Mouse (Mus musculus) erythroblast, embryonic 14.5 days (primary cell): ENCODE data around the gene Phactr2.

Experiments
- GATA1 ChIP-seq: IDR thresholded peaks from 2 replicates; pipeline ENCODE4 v1.6.1; 2012; ENCODE audit warnings: low read length, inconsistent platforms, mixed read lengths
- TAL1 ChIP-seq: IDR thresholded peaks from 3 replicates; pipeline ENCODE4 v1.6.1; 2012; ENCODE audit warnings: low read length, inconsistent platforms, mixed read lengths

DNA sequence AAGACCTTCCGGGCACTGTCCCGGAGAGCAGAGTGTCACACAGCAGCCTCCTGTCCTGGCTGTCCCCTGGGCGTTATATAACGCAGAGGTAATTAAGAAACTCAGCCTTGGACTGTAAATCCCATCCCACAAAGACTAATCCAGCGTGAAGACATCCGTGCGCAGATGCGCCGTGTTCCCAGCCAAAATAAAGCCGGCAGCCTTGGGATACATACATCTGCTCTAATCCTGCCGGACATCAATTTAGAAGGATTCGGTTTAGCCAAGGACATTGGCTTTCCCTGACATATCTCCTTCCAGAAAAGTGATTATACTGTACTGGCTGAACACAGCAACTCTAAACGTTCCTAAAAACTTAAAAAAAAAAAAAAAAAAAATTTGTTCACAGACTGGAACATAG is 45.0 kb downstream of the Phactr2 start:
- TF ChIP-seq GATA1 (no peak), TAL1 (no peak)
